Mouse (Mus musculus) brain, embryonic 14.5 days (tissue): ENCODE measurements at regions not wholly inside any gene's neighbourhood (a gene's known extent, or its start where the extent isn't known, plus 50 kb on each side); places are given as distances from the start of the nearest gene placed in this dataset.

Experiments used
- CTCF ChIP-seq: fragments of 200-500 bp; IDR thresholded peaks from 2 replicates; pipeline ENCODE4 v1.5.1; 2012; ENCODE audit warnings: inconsistent platforms, mild to moderate bottlenecking, moderate library complexity, borderline replicate concordance; ENCODE audit not compliant: insufficient read depth, insufficient read length; ENCODE audit errors: extremely low read depth
- POLR2A ChIP-seq: fragments of 200-500 bp; IDR thresholded peaks from 2 replicates; pipeline ENCODE4 v1.6.1; 2012; ENCODE audit warnings: mild to moderate bottlenecking, inconsistent platforms, borderline replicate concordance; ENCODE audit not compliant: poor library complexity, insufficient read depth, insufficient read length, severe bottlenecking; ENCODE audit errors: extremely low read depth

DNA sequence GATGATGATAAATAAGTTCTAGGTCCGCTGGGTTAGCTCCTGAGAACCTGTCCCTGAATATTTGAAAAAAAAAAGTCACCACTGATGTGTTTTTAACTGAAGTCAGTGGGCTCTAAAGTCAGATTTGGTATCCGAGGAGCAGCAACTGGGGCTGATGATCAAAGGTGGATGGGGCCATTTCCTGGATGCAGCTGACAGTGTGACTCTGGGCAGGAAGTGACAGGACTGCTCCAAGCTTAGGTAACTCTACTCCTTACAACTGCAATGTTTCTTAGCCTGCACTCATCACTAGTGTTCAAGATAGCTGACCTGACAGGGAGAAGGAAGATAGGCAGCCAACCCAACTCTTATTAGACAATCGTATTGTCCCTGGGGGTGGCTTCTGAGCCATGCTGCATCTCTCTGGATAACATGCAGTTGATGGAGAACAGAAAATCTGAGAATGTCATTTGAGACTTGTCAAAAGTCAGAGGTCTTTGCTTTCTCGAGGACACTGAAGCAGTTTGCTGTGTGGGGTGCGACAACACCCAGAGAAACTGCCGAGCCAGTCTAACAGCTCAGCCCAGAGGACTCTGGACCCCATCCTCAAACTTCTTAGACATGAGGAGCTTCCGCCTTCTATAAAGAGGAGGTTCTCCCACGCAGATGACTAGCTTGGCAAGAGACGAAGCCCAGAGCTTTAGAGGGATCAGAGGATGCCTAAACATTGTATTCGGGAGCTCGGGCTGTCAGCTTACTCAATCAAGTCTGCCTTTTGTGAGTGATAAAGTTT lies 245.0 kb downstream of the Gm19410 start:
- no peak for TF ChIP-seq CTCF
- no peak for TF ChIP-seq POLR2A
